Mouse (Mus musculus) hindbrain, embryonic 13.5 days (tissue): ENCODE measurements around the gene Pcnp. TPM values are rescaled to one million over a fixed set of nuclear protein-coding genes. Genes with fewer than 3 reads are reported as not detected.
A peak's percentile ranks its signal among the peaks of the same experiment; 100 is the strongest.
"Not testable (repeated sequence)": the region's sequence is repeated elsewhere in the genome, so short reads cannot be mapped to it uniquely, and the experiment has no call there.

Source experiments
- ATAC-seq: fragments of 200-750 bp; cut with Nextera tagmentation; 2 replicates; pipeline ENCODE4 v1.8.0; 2017; ENCODE audit warnings: moderate TSS enrichment; ENCODE audit not compliant: low FRiP score
- H3K27ac ChIP-seq: fragments of 300-500 bp; sonication (generic); 2 replicates; pipeline ENCODE4 v1.5.1; 2015; ENCODE audit warnings: inconsistent platforms, mild to moderate bottlenecking, moderate library complexity
- H3K27me3 ChIP-seq: fragments of 300-500 bp; sonication (generic); 2 replicates; pipeline ENCODE4 v1.6.1; 2015; ENCODE audit warnings: mild to moderate bottlenecking, inconsistent platforms
- H3K36me3 ChIP-seq: fragments of 300-500 bp; sonication (generic); 2 replicates; pipeline ENCODE4 v1.6.1; 2015; ENCODE audit warnings: mild to moderate bottlenecking, inconsistent platforms
- H3K4me1 ChIP-seq: fragments of 300-500 bp; sonication (generic); replicated peaks from 2 replicates; pipeline ENCODE4 v1.6.1; 2015; ENCODE audit warnings: inconsistent platforms
- H3K4me2 ChIP-seq: fragments of 300-500 bp; sonication (generic); 2 replicates; pipeline ENCODE4 v1.6.1; 2015; ENCODE audit warnings: inconsistent platforms, mild to moderate bottlenecking, moderate library complexity
- H3K4me3 ChIP-seq: fragments of 300-500 bp; sonication (generic); 2 replicates; pipeline ENCODE4 v1.5.1; 2015; ENCODE audit warnings: mild to moderate bottlenecking, inconsistent platforms
- H3K9ac ChIP-seq: fragments of 300-500 bp; sonication (generic); 2 replicates; pipeline ENCODE4 v1.6.1; 2015; ENCODE audit warnings: mild to moderate bottlenecking, inconsistent platforms
- H3K9me3 ChIP-seq: fragments of 300-500 bp; sonication (generic); 2 replicates; pipeline ENCODE4 v1.6.1; 2016; ENCODE audit warnings: inconsistent platforms
- WGBS: fragments of 180-500 bp; shearing (Covaris S2); methylation state at CpG from one replicate; pipeline ENCODE4 v1.1.7; 2015; 5-methylcytosine and 5-hydroxymethylcytosine counted together
- polyA plus RNA-seq: library from polyadenylated mRNA; unstranded; fragments of >200 nt; fragmentation: Nextera tagmentation; extraction: Ambion mirVana; gene quantifications from 2 replicates; pipeline ENCODE4 v1.2.1, GENCODE M21; 2015

Pcnp gene
- polyA plus RNA-seq, 1 experiment from 2014 or later: 255 TPM

GRCm38 (mm10) chr16:55973431-55974255 is 55.9 kb downstream of the Pcnp start, which contains the start of gene Zbtb11:
Gene Zbtb11, plus strand, starts transcription at chr16:55973883.
- Histone ChIP-seq H3K27ac (peak within 1 kb of the TSS; percentile 95), H3K4me2 (peak within 1 kb of the TSS; percentile 86), H3K4me1 (peaks cover 30% of the 10 kb centered on the region), H3K9me3 (no peaks in the 10 kb centered on the region), H3K9ac (peak within 1 kb of the TSS; percentile 96), H3K4me3 (peak within 1 kb of the TSS; percentile 100), H3K36me3 (peaks cover 39% of the 10 kb centered on the region), H3K27me3 (no peaks in the 10 kb centered on the region)
- under 1% methylated on average over 77 of the region's 86 CpGs for WGBS
- peak; percentile 99 for ATAC-seq

- peaks cover 38% of the 10 kb centered on the region for H3K36me3 ChIP-seq
- no peaks in the 10 kb centered on the region for H3K9me3 ChIP-seq
- peak overlapping the region; percentile 100 for H3K4me3 ChIP-seq
- H3K4me2 ChIP-seq: peak overlapping the region; percentile 65
- H3K27me3 ChIP-seq: no peaks in the 10 kb centered on the region
- H3K27ac ChIP-seq: peak overlapping the region; percentile 85
- H3K9ac ChIP-seq: peak overlapping the region; percentile 60; the same call in 1 of the 2 replicates
- no peak for ATAC-seq
- 59% methylated on average over 10 of the region's 10 CpGs for WGBS
- peaks cover 33% of the 10 kb centered on the region for H3K4me1 ChIP-seq
Observed at GRCm38 (mm10) chr16:55972626-55973201, 56.8 kb downstream of the Pcnp start.

- WGBS: 83% methylated on average over 6 of the region's 6 CpGs
- Histone ChIP-seq H3K4me2 (no peak overlapping the region), H3K9ac (no peak overlapping the region), H3K36me3 (peaks cover 37% of the 10 kb centered on the region), H3K9me3 (no peaks in the 10 kb centered on the region), H3K27me3 (no peaks in the 10 kb centered on the region), H3K27ac (no peak overlapping the region), H3K4me3 (no peak overlapping the region), H3K4me1 (peaks cover 39% of the 10 kb centered on the region)
- ATAC-seq: no peak
Observed at GRCm38 (mm10) chr16:55971735-55972615, 57.6 kb downstream of the Pcnp start.

GRCm38 (mm10) chr16:55970416-55970815 is 59.1 kb downstream of the Pcnp start:
- Histone ChIP-seq H3K4me3 (no peak overlapping the region), H3K36me3 (peaks cover 37% of the 10 kb centered on the region), H3K9me3 (no peaks in the 10 kb centered on the region), H3K4me1 (peaks cover 34% of the 10 kb centered on the region), H3K27ac (no peak overlapping the region), H3K27me3 (no peaks in the 10 kb centered on the region), H3K9ac (no peak overlapping the region), H3K4me2 (no peak overlapping the region)
- 98% methylated on average over 5 of the region's 5 CpGs for WGBS
- no peak for ATAC-seq

- H3K27me3 ChIP-seq: no peaks in the 10 kb centered on the region
- no peak overlapping the region for H3K4me2 ChIP-seq
- no peak overlapping the region for H3K27ac ChIP-seq
- peaks cover 37% of the 10 kb centered on the region for H3K36me3 ChIP-seq
- H3K4me1 ChIP-seq: peaks cover 27% of the 10 kb centered on the region
- WGBS: 85% methylated on average over 3 of the region's 3 CpGs
- no peak for ATAC-seq
- H3K9ac ChIP-seq: no peak overlapping the region
- H3K4me3 ChIP-seq: no peak overlapping the region
- H3K9me3 ChIP-seq: no peaks in the 10 kb centered on the region
Observed at GRCm38 (mm10) chr16:55969147-55969546, 60.4 kb downstream of the Pcnp start.

GRCm38 (mm10) chr16:55967221-55967620 is 62.3 kb downstream of the Pcnp start:
- H3K4me2 ChIP-seq: peak overlapping the region; percentile 93
- H3K9ac ChIP-seq: peak overlapping the region; percentile 92
- peaks cover 32% of the 10 kb centered on the region for H3K36me3 ChIP-seq
- no peaks in the 10 kb centered on the region for H3K9me3 ChIP-seq
- no peak for ATAC-seq
- H3K27ac ChIP-seq: no peak overlapping the region
- H3K27me3 ChIP-seq: no peaks in the 10 kb centered on the region
- peak overlapping the region; percentile 67 for H3K4me3 ChIP-seq
- peaks cover 20% of the 10 kb centered on the region for H3K4me1 ChIP-seq
- WGBS: 38% methylated on average over 1 of the region's 1 CpGs

GRCm38 (mm10) chr16:55966212-55966871 is 63.2 kb downstream of the Pcnp start, which contains the start of gene Rpl24:
Gene Rpl24, plus strand, starts transcription at chr16:55966275.
- under 1% methylated on average over 42 of the region's 42 CpGs for WGBS
- Histone ChIP-seq H3K27ac (peak within 1 kb of the TSS; percentile 82), H3K4me3 (peak within 1 kb of the TSS; percentile 67), H3K4me1 (peaks cover 20% of the 10 kb centered on the region), H3K9me3 (no peaks in the 10 kb centered on the region), H3K36me3 (peaks cover 24% of the 10 kb centered on the region), H3K27me3 (no peaks in the 10 kb centered on the region), H3K9ac (peak within 1 kb of the TSS; percentile 92), H3K4me2 (peak within 1 kb of the TSS; percentile 93)
- ATAC-seq: peak; percentile 96

GRCm38 (mm10) chr16:55964126-55964949 is 65.2 kb downstream of the Pcnp start:
- H3K27ac ChIP-seq: no peak overlapping the region

GRCm38 (mm10) chr16:55963068-55963467 is 66.5 kb downstream of the Pcnp start:
- not testable (repeated sequence) for H3K9me3 ChIP-seq, ATAC-seq, H3K27ac ChIP-seq, H3K36me3 ChIP-seq, H3K27me3 ChIP-seq, H3K4me3 ChIP-seq, H3K9ac ChIP-seq, H3K4me2 ChIP-seq
- H3K4me1 ChIP-seq: peaks cover 12% of the 10 kb centered on the region
- WGBS: 82% methylated on average over 6 of the region's 11 CpGs

More at GRCm38 (mm10) chr16:55964126-55964949, 65.2 kb downstream of the Pcnp start:
- no peak for ATAC-seq
- H3K4me2 ChIP-seq: no peak overlapping the region
- peaks cover 4% of the 10 kb centered on the region for H3K36me3 ChIP-seq
- no peak overlapping the region for H3K9ac ChIP-seq
- H3K9me3 ChIP-seq: no peaks in the 10 kb centered on the region
- no peaks in the 10 kb centered on the region for H3K27me3 ChIP-seq
- 76% methylated on average over 4 of the region's 4 CpGs for WGBS
- H3K4me1 ChIP-seq: peaks cover 13% of the 10 kb centered on the region
- H3K4me3 ChIP-seq: no peak overlapping the region
